Mouse (Mus musculus) kidney, adult 9 months (tissue): ENCODE results near the gene Vmn1r157.
"Not testable (repeated sequence)": the region's sequence is repeated elsewhere in the genome, so short reads cannot be mapped to it uniquely, and the experiment has no call there.

Experiments used
- DNase-seq: peaks from one replicate; pipeline ENCODE4 v3.0.0; 2022

Vmn1r157 gene

GRCm38 (mm10) chr7:22761397-22761796, at the start of gene Vmn1r157:
Gene Vmn1r157, plus strand, starts transcription at chr7:22761697.
- not testable (repeated sequence) for DNase-seq

DNA sequence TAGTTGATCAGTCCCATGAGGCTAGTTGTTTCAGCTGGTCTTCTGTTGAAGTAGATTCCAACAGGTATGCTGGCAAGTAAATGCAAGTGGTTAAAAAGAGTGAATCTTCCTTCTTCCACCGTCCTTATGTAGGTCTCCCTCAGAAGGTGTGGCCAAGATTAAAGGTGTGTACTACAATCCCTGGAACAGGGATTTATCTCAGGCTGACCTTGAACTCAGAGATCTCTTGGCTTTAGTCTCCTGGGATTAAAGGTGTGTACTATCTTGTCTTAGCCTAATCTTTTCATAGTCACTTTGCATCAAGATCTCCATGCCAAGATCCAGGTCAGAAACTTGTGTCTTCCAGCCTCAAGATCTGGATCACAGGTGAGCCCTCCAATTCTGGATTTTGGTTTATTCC, 41.9 kb upstream of the Vmn1r157 start, which contains the start of gene Gm4567:
TSS of gene Gm4567 (minus strand) at position 101 of the 400 bp plus-strand sequence.
- not testable (repeated sequence) for DNase-seq

- not testable (repeated sequence) for DNase-seq
Measured at GRCm38 (mm10) chr7:22775981-22776380, 14.5 kb downstream of the Vmn1r157 start.

- not testable (repeated sequence) for DNase-seq
Measured at GRCm38 (mm10) chr7:22790682-22791081, 29.2 kb downstream of the Vmn1r157 start, which contains the start of gene Vmn1r158. Gene Vmn1r158, minus strand, starts transcription at chr7:22790782.
